Mouse (Mus musculus) C2C12 (cell line): ENCODE data around the gene Pop5.

Experiments
- CTCF ChIP-seq: IDR thresholded peaks from one replicate; pipeline ENCODE4 v1.5.1; 2011; ENCODE audit not compliant: control insufficient read depth, insufficient read depth, insufficient read length
- MYOD1 ChIP-seq: IDR thresholded peaks from one replicate; pipeline ENCODE4 v1.6.1; 2011; ENCODE audit warnings: low read depth; ENCODE audit not compliant: control insufficient read depth, insufficient read length
- USF1 ChIP-seq: IDR thresholded peaks from one replicate; pipeline ENCODE4 v1.6.1; 2011; ENCODE audit warnings: low read depth, mild to moderate bottlenecking, control low read depth, moderate library complexity

DNA sequence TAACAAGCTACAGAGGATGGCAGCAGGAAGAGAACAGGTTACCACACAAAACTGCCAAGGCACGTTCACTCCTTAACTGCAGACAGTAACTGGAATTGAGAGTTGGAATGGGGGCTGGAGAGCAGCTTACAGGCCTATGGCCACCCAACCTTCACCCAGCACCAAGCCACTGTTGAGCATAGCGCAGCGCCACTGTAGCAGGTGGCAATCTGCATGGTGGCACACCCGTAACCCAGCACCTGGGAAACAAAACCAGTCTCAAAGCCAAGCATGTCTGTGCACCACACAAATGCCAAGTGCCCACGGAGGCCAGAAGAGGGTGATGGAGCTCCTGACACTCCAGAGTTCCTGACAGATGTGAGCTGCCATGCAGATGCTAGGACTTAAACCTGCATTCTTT is 30.7 kb downstream of the Pop5 start:
- TF ChIP-seq CTCF (no peak), USF1 (no peak), MYOD1 (no peak)
